Mouse (Mus musculus) liver, embryonic 11.5 days (tissue): ENCODE results near the gene Nmbr. TPM values are rescaled to one million over a fixed set of nuclear protein-coding genes. Genes with fewer than 3 reads are reported as not detected.
A peak's percentile ranks its signal among the peaks of the same experiment; 100 is the strongest.

ENCODE experiments used
- ATAC-seq: fragments of 200-750 bp; cut with Nextera tagmentation; replicated peaks from 2 replicates; pipeline ENCODE4 v1.8.0; 2017; ENCODE audit warnings: moderate number of reproducible peaks, mild to moderate bottlenecking, moderate TSS enrichment, moderate library complexity; ENCODE audit not compliant: low FRiP score
- DNase-seq: peaks from one replicate; pipeline ENCODE4 v3.0.0-alpha.2; 2017; ENCODE audit warnings: low spot score
- H3K27ac ChIP-seq: fragments of 300-500 bp; sonication (generic); 2 replicates; pipeline ENCODE4 v1.5.1; 2014; ENCODE audit warnings: mild to moderate bottlenecking, low read depth, low read length, control low read depth
- H3K27me3 ChIP-seq: fragments of 300-500 bp; sonication (generic); replicated peaks from 2 replicates; pipeline ENCODE4 v1.6.1; 2014; ENCODE audit warnings: low read length, mixed read lengths; ENCODE audit not compliant: control insufficient read depth, insufficient read depth
- H3K36me3 ChIP-seq: fragments of 300-500 bp; sonication (generic); 2 replicates; pipeline ENCODE4 v1.6.1; 2014; ENCODE audit warnings: mild to moderate bottlenecking, low read length, moderate library complexity, mixed read lengths; ENCODE audit not compliant: control insufficient read depth, insufficient read depth
- H3K4me1 ChIP-seq: fragments of 300-500 bp; sonication (generic); replicated peaks from 2 replicates; pipeline ENCODE4 v1.6.1; 2014; ENCODE audit warnings: low read length, mixed read lengths; ENCODE audit not compliant: control insufficient read depth, insufficient read depth
- H3K4me2 ChIP-seq: fragments of 300-500 bp; sonication (generic); 2 replicates; pipeline ENCODE4 v1.6.1; 2014; ENCODE audit warnings: mild to moderate bottlenecking, control low read depth, moderate library complexity
- H3K4me3 ChIP-seq: fragments of 300-500 bp; sonication (generic); 2 replicates; pipeline ENCODE4 v1.5.1; 2014; ENCODE audit warnings: low read depth, low read length, control low read depth
- H3K9ac ChIP-seq: fragments of 300-500 bp; sonication (generic); 2 replicates; pipeline ENCODE4 v1.6.1; 2014; ENCODE audit warnings: low read depth, low read length, control low read depth
- H3K9me3 ChIP-seq: fragments of 300-500 bp; sonication (generic); 2 replicates; pipeline ENCODE4 v1.6.1; 2016; ENCODE audit warnings: low read length, inconsistent platforms, mixed read lengths; ENCODE audit not compliant: control insufficient read depth
- WGBS: fragments of 180-500 bp; shearing (Covaris S2); extraction: QIAGEN DNeasy Blood & Tissue Kit; methylation state at CpG from one replicate; pipeline ENCODE4 v1.1.7; 2014; 5-methylcytosine and 5-hydroxymethylcytosine counted together
- polyA plus RNA-seq: library from polyadenylated mRNA; unstranded; fragments of >200 nt; fragmentation: Nextera tagmentation; extraction: Ambion mirVana; gene quantifications from 2 replicates; pipeline ENCODE4 v1.2.1, GENCODE M21; 2014

Nmbr gene
- polyA plus RNA-seq: 0.26 and 0.43 TPM in 2 replicates

DNA sequence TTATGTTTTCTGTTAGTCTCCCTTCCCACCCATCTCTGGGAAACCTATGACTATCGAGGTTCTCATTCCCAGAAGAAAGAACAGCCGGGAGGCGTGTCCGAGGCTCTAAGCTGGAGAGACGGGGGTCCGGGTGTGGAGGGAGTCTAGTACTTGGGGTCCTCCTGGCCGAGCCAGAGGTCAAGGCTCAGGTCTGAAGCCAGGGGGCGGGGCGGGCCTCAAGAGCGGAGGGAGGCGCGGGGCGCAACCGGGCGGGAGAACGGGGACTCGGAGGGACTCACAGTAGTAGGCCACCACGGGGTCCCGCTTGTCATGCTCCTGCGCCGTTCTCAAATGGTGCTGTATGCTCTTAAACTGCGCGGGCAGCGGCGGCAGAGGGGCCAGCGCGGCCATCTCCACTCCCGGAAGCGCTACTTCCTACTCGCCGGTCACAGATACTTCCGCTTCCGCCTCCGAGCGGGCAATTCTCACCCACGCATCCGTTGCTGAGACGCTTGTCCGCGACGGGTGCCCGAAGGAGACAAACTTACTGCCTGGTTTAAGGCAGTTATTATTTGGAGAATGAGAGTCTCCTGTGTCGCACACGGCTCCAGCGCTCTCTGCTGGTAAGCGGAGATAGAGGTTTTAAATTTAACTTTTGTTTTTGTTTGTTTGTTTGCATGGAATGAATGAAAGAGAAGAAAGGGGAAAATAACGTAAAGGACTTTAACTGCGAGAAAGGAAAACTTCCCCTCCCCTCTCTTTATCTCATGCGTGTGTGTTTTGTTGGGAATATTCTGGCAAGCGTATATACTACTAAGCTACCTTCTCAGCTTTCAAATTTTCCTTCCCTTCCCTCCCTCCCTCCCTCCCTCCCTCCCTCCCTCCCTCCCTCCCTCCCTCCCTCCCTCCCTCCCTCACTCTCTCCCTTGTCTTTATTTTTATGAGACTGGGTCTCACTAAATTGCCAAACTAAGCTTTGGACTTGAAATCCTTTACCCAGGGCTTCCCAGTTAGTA is at the start of gene Nmbr, which contains the start of gene Vta1:
Nmbr (plus strand) TSS at position 520 of the 995 bp plus-strand sequence.
Vta1 (minus strand) TSS at position 489 of the 995 bp plus-strand sequence.
- DNase-seq (peak; percentile 86), ATAC-seq (peak; percentile 96)
- peak within 1 kb of the TSS; percentile 69 for H3K9ac ChIP-seq
- H3K27me3 ChIP-seq: no peaks in the 10 kb centered on the region
- peak within 1 kb of the TSS; percentile 30; the same call in 1 of the 2 replicates for H3K27ac ChIP-seq
- H3K9me3 ChIP-seq: no peaks in the 10 kb centered on the region
- H3K36me3 ChIP-seq: no peaks in the 10 kb centered on the region
- peak within 1 kb of the TSS; percentile 72 for H3K4me3 ChIP-seq
- peak within 1 kb of the TSS; percentile 74 for H3K4me2 ChIP-seq
- peaks cover 9% of the 10 kb centered on the region for H3K4me1 ChIP-seq
- WGBS: under 1% methylated on average over 50 of the region's 50 CpGs

- no peaks in the 10 kb centered on the region for H3K4me1 ChIP-seq
- no peaks in the 10 kb centered on the region for H3K9me3 ChIP-seq
- 81% methylated on average over 2 of the region's 2 CpGs for WGBS
- H3K9ac ChIP-seq: no peak overlapping the region
- H3K27me3 ChIP-seq: no peaks in the 10 kb centered on the region
- no peak overlapping the region for H3K27ac ChIP-seq
- H3K4me2 ChIP-seq: no peak overlapping the region
- DNase-seq (no peak), ATAC-seq (no peak)
- H3K36me3 ChIP-seq: peaks cover 5% of the 10 kb centered on the region; the same call in 1 of the 2 replicates
- no peak overlapping the region for H3K4me3 ChIP-seq
These were observed 44.5 kb upstream of the Nmbr start for GRCm38 (mm10) chr10:14660875-14661274.

- H3K9ac ChIP-seq: no peak overlapping the region
- H3K4me1 ChIP-seq: no peaks in the 10 kb centered on the region
- no peak overlapping the region for H3K4me3 ChIP-seq
- no peak for ATAC-seq
- no peak overlapping the region for H3K4me2 ChIP-seq
- peaks cover 5% of the 10 kb centered on the region; the same call in 1 of the 2 replicates for H3K36me3 ChIP-seq
- H3K27ac ChIP-seq: no peak overlapping the region
- no peaks in the 10 kb centered on the region for H3K27me3 ChIP-seq
- no peaks in the 10 kb centered on the region for H3K9me3 ChIP-seq
- DNase-seq: no peak
- WGBS: 85% methylated on average over 2 of the region's 2 CpGs
These were observed 39.2 kb upstream of the Nmbr start for GRCm38 (mm10) chr10:14666147-14666546.

- Histone ChIP-seq H3K9ac (no peak overlapping the region), H3K4me1 (no peaks in the 10 kb centered on the region), H3K27ac (no peak overlapping the region), H3K4me3 (no peak overlapping the region), H3K9me3 (no peaks in the 10 kb centered on the region), H3K36me3 (peaks cover 4% of the 10 kb centered on the region; the same call in 1 of the 2 replicates), H3K27me3 (no peaks in the 10 kb centered on the region), H3K4me2 (no peak overlapping the region)
- DNase-seq (no peak), ATAC-seq (no peak)
- WGBS: 89% methylated on average over 1 of the region's 1 CpGs
These were observed 19.7 kb upstream of the Nmbr start for GRCm38 (mm10) chr10:14685663-14686062.

GRCm38 (mm10) chr10:14688785-14689442 is 16.5 kb upstream of the Nmbr start:
- Histone ChIP-seq H3K4me3 (no peak overlapping the region), H3K9ac (no peak overlapping the region), H3K4me2 (no peak overlapping the region), H3K9me3 (no peaks in the 10 kb centered on the region), H3K4me1 (no peaks in the 10 kb centered on the region), H3K27ac (no peak overlapping the region), H3K27me3 (no peaks in the 10 kb centered on the region), H3K36me3 (peaks cover 4% of the 10 kb centered on the region; the same call in 1 of the 2 replicates)
- ATAC-seq (no peak), DNase-seq (no peak)
- WGBS: 74% methylated on average over 6 of the region's 6 CpGs

GRCm38 (mm10) chr10:14690349-14690748 is 15.0 kb upstream of the Nmbr start:
- WGBS: 86% methylated on average over 3 of the region's 3 CpGs
- H3K9ac ChIP-seq: no peak overlapping the region
- peaks cover 4% of the 10 kb centered on the region; the same call in 1 of the 2 replicates for H3K36me3 ChIP-seq
- no peaks in the 10 kb centered on the region for H3K4me1 ChIP-seq
- no peak for DNase-seq
- H3K27ac ChIP-seq: no peak overlapping the region
- H3K4me2 ChIP-seq: no peak overlapping the region
- no peaks in the 10 kb centered on the region for H3K9me3 ChIP-seq
- no peaks in the 10 kb centered on the region for H3K27me3 ChIP-seq
- no peak overlapping the region for H3K4me3 ChIP-seq
- ATAC-seq: no peak

- no peak for DNase-seq
- no peaks in the 10 kb centered on the region for H3K36me3 ChIP-seq
- peaks cover 9% of the 10 kb centered on the region for H3K4me1 ChIP-seq
- H3K27me3 ChIP-seq: no peaks in the 10 kb centered on the region
- 84% methylated on average over 1 of the region's 1 CpGs for WGBS
- H3K9me3 ChIP-seq: no peaks in the 10 kb centered on the region
- H3K9ac ChIP-seq: no peak overlapping the region
- H3K4me2 ChIP-seq: no peak overlapping the region
- H3K4me3 ChIP-seq: no peak overlapping the region
- H3K27ac ChIP-seq: no peak overlapping the region
- no peak for ATAC-seq
These were observed 2.2 kb upstream of the Nmbr start for GRCm38 (mm10) chr10:14703239-14703638.

- Histone ChIP-seq H3K9me3 (no peaks in the 10 kb centered on the region), H3K4me2 (peak overlapping the region; percentile 74), H3K9ac (no peak overlapping the region; the same call in 1 of the 2 replicates), H3K36me3 (no peaks in the 10 kb centered on the region), H3K27ac (no peak overlapping the region), H3K27me3 (no peaks in the 10 kb centered on the region), H3K4me3 (peak overlapping the region; percentile 72), H3K4me1 (peaks cover 9% of the 10 kb centered on the region)
- 70% methylated on average over 4 of the region's 4 CpGs for WGBS
- ATAC-seq: no peak
- DNase-seq: no peak
These were observed 1.5 kb upstream of the Nmbr start for GRCm38 (mm10) chr10:14703830-14704420.
